ENCODE assay signal across 9 mouse cellular contexts in genomic region chr9:35541488-35541887, GRCm38 (mm10). TPM values are rescaled to one million over a fixed set of nuclear protein-coding genes. Genes with fewer than 3 reads are reported as not detected.
DNase-seq lines count a peak whose midpoint lies in the region; ATAC-seq and TF ChIP-seq lines count a peak whose summit lies in the region.
"Had no signal": no experiment of that assay in that cellular context is flagged by ENCODE, and none has a peak within 500 bp of the region (broad histone marks: within the 10 kb centered on the region; RNA-seq: fewer than 3 reads in every experiment).

No protein-coding gene starts in this region.

- H3K27ac ChIP-seq in forebrain, postnatal 0 days (ENCODE audit: low read depth, low read length): no peak overlapping the region
- H3K27ac ChIP-seq in hindbrain, postnatal 0 days: no peak overlapping the region

- H3K36me3 ChIP-seq in forebrain, postnatal 0 days (ENCODE audit: insufficient read depth): peaks cover 23% of the 10 kb centered on the region
- H3K36me3 ChIP-seq in hindbrain, postnatal 0 days (ENCODE audit: insufficient read depth, low read length): peaks cover 8% of the 10 kb centered on the region; the same call in 1 of the 2 replicates

- peak; percentile 84 for TF ChIP-seq CTCF in forebrain, postnatal 0 days (IDR thresholded peaks at IDR 0.05; ENCODE audit: low read depth)
- TF ChIP-seq CTCF in hindbrain, postnatal 0 days (IDR thresholded peaks at IDR 0.05; ENCODE audit: low read depth): peak; percentile 84

- DNase-seq in Muller cell, postnatal 12 days (ENCODE audit: inconsistent ontology term): peak; percentile 61
- DNase-seq in cerebellum, adult 18-20 months: peak; percentile 82 to 83
- DNase-seq in forebrain, postnatal 0 days: peak; percentile 91
- peak; percentile 92 for DNase-seq in hindbrain, postnatal 0 days (ENCODE audit: low spot score)
- DNase-seq in layer of hippocampus, postnatal 36 days: peak; percentile 57 to 72
- DNase-seq in lung, postnatal 25 days (ENCODE audit: low spot score): peak; percentile 73
- DNase-seq in right cerebral cortex, adult 18-20 months: peak; percentile 63
- DNase-seq in urinary bladder, postnatal 10 days (ENCODE audit: low spot score): peak; percentile 49

- no peak overlapping the region for H3K4me2 ChIP-seq in forebrain, postnatal 0 days (ENCODE audit: low read depth)
- H3K4me2 ChIP-seq in hindbrain, postnatal 0 days (ENCODE audit: low read depth, low read length): no peak overlapping the region

- no peak overlapping the region for H3K4me3 ChIP-seq in forebrain, postnatal 0 days (ENCODE audit: low read depth, low read length)
- no peak overlapping the region for H3K4me3 ChIP-seq in hindbrain, postnatal 0 days (ENCODE audit: low read length)
- H3K4me3 ChIP-seq: megakaryocyte, embryonic 14.5 days had no signal

- ATAC-seq in forebrain, postnatal 0 days: peak; percentile 88
- peak; percentile 85 for ATAC-seq in hindbrain, postnatal 0 days

- no peaks in the 10 kb centered on the region for H3K27me3 ChIP-seq in forebrain, postnatal 0 days (ENCODE audit: insufficient read depth, low read length)
- H3K27me3 ChIP-seq in hindbrain, postnatal 0 days (ENCODE audit: insufficient read depth, low read length): no peaks in the 10 kb centered on the region

- H3K9me3 ChIP-seq in forebrain, postnatal 0 days (ENCODE audit: low read length): no peaks in the 10 kb centered on the region
- no peaks in the 10 kb centered on the region for H3K9me3 ChIP-seq in hindbrain, postnatal 0 days (ENCODE audit: low read length)
- H3K9me3 ChIP-seq: megakaryocyte, embryonic 14.5 days had no signal

- WGBS in forebrain, postnatal 0 days: 8% methylated on average over 6 of the region's 6 CpGs
- 10% methylated on average over 6 of the region's 6 CpGs for WGBS in hindbrain, postnatal 0 days

- no peaks in the 10 kb centered on the region for H3K4me1 ChIP-seq in forebrain, postnatal 0 days (ENCODE audit: insufficient read depth)
- H3K4me1 ChIP-seq in hindbrain, postnatal 0 days (ENCODE audit: insufficient read depth, low read length): no peaks in the 10 kb centered on the region

- no peak overlapping the region for H3K9ac ChIP-seq in forebrain, postnatal 0 days
- H3K9ac ChIP-seq in hindbrain, postnatal 0 days (replicated peaks; ENCODE audit: low read length): no peak overlapping the region

RNA-seq across cellular contexts. Expression of gene Ddx25, which starts 16.8 kb away (rescaled TPM):
- total RNA-seq in forebrain, postnatal 0 days (2014; rRNA removed): 22.2 and 23.5 TPM in 2 replicates
- 23.6 and 25.6 TPM in 2 replicates for polyA plus RNA-seq in forebrain, postnatal 0 days (2015; fragmentation: Nextera tagmentation; extraction: Ambion mirVana)
- total RNA-seq in hindbrain, postnatal 0 days (2014; rRNA removed): 19.7 and 19.8 TPM in 2 replicates
- polyA plus RNA-seq in hindbrain, postnatal 0 days (2015; fragmentation: Nextera tagmentation; extraction: Ambion mirVana): 23.3 and 24.4 TPM in 2 replicates
- total RNA-seq in layer of hippocampus, postnatal 36 days (2021): 10 to 100 TPM; 13.6 to 14.7 TPM

RNA-seq across cellular contexts. Expression of gene Pus3, which starts 16.9 kb away (rescaled TPM):
- total RNA-seq in forebrain, postnatal 0 days (2014; rRNA removed): 18.8 and 19.2 TPM in 2 replicates
- 13.9 and 15.2 TPM in 2 replicates for polyA plus RNA-seq in forebrain, postnatal 0 days (2015; fragmentation: Nextera tagmentation; extraction: Ambion mirVana)
- total RNA-seq in hindbrain, postnatal 0 days (2014; rRNA removed): 8.3 and 10.2 TPM in 2 replicates
- 12.2 and 13.7 TPM in 2 replicates for polyA plus RNA-seq in hindbrain, postnatal 0 days (2015; fragmentation: Nextera tagmentation; extraction: Ambion mirVana)
- total RNA-seq in layer of hippocampus, postnatal 36 days (2021): 10 to 100 TPM; 12.4 to 12.9 TPM

RNA-seq across cellular contexts. Expression of gene Gm1113, which starts 23.4 kb away (rescaled TPM):
- not detected in 2 replicates for total RNA-seq in forebrain, postnatal 0 days (2014; rRNA removed)
- polyA plus RNA-seq in forebrain, postnatal 0 days (2015; fragmentation: Nextera tagmentation; extraction: Ambion mirVana): not detected in 2 replicates
- total RNA-seq in hindbrain, postnatal 0 days (2014; rRNA removed): not detected in 2 replicates
- polyA plus RNA-seq in hindbrain, postnatal 0 days (2015; fragmentation: Nextera tagmentation; extraction: Ambion mirVana): not detected in 2 replicates
- not detected for total RNA-seq in layer of hippocampus, postnatal 36 days (2021)

RNA-seq across cellular contexts. Expression of gene Pate2, which starts 28.6 kb away (rescaled TPM):
- total RNA-seq in forebrain, postnatal 0 days (2014; rRNA removed): 0.62 and 2.6 TPM in 2 replicates
- polyA plus RNA-seq in forebrain, postnatal 0 days (2015; fragmentation: Nextera tagmentation; extraction: Ambion mirVana): 0.67 and 0.90 TPM in 2 replicates
- total RNA-seq in hindbrain, postnatal 0 days (2014; rRNA removed): 0.47 and 0.79 TPM in 2 replicates
- 0.41 and 0.67 TPM in 2 replicates for polyA plus RNA-seq in hindbrain, postnatal 0 days (2015; fragmentation: Nextera tagmentation; extraction: Ambion mirVana)
- under 1 TPM; 0.78 to 0.90 TPM for total RNA-seq in layer of hippocampus, postnatal 36 days (2021)

RNA-seq across cellular contexts. Expression of gene Hyls1, which starts 28.7 kb away (rescaled TPM):
- 15.8 and 16.6 TPM in 2 replicates for total RNA-seq in forebrain, postnatal 0 days (2014; rRNA removed)
- 13.6 and 14.8 TPM in 2 replicates for polyA plus RNA-seq in forebrain, postnatal 0 days (2015; fragmentation: Nextera tagmentation; extraction: Ambion mirVana)
- total RNA-seq in hindbrain, postnatal 0 days (2014; rRNA removed): 9.6 and 9.7 TPM in 2 replicates
- 9.5 and 11.8 TPM in 2 replicates for polyA plus RNA-seq in hindbrain, postnatal 0 days (2015; fragmentation: Nextera tagmentation; extraction: Ambion mirVana)
- 10 to 100 TPM; 11.3 to 14.6 TPM for total RNA-seq in layer of hippocampus, postnatal 36 days (2021)
